Mouse (Mus musculus) MEL (cell line): ENCODE measurements around the gene Npm1. TPM values are rescaled to one million over a fixed set of nuclear protein-coding genes. Genes with fewer than 3 reads are reported as not detected.

ENCODE experiments used
- DNase-seq: peaks from one replicate; pipeline ENCODE4 v3.0.0; 2011; ENCODE audit warnings: low read depth, low spot score
- H3K27ac ChIP-seq: 2 replicates; pipeline ENCODE4 v1.5.1; 2012; ENCODE audit warnings: low read depth, mild to moderate bottlenecking, control low read depth, low read length, moderate library complexity; ENCODE audit not compliant: control insufficient read depth
- H3K27me3 ChIP-seq, 2 experiments: fragments of 150-350 bp in 1 of 2; sonication (generic) in 1 of 2; 2 replicates each; pipeline ENCODE4 v1.6.1; 2012; ENCODE audit warnings: low read length in 2 of 2, mild to moderate bottlenecking in 2 of 2, improper control_type of control experiment in 1 of 2, moderate library complexity in 1 of 2; ENCODE audit not compliant: insufficient read depth in 2 of 2, control insufficient read depth in 1 of 2
- H3K36me3 ChIP-seq, 2 experiments: 2 replicates each; pipeline ENCODE4 v1.6.1; 2012 to 2014; ENCODE audit warnings: low read length in 2 of 2, improper control_type of control experiment in 1 of 2, inconsistent platforms in 1 of 2, mild to moderate bottlenecking in 1 of 2; ENCODE audit not compliant: insufficient read depth in 2 of 2, control insufficient read depth in 1 of 2
- H3K4me1 ChIP-seq, 2 experiments: fragments of 150-350 bp in 1 of 2; sonication (generic) in 1 of 2; 2 replicates each; pipeline ENCODE4 v1.6.1; 2012; ENCODE audit warnings: low read length in 2 of 2, improper control_type of control experiment in 1 of 2, mild to moderate bottlenecking in 1 of 2; ENCODE audit not compliant: insufficient read depth in 2 of 2, control insufficient read depth in 1 of 2
- H3K4me3 ChIP-seq, 2 experiments: fragments of 150-350 bp in 1 of 2; sonication (generic) in 1 of 2; 2 replicates each; pipeline ENCODE4 v1.5.1; 2012; ENCODE audit warnings: low read depth in 2 of 2, low read length in 2 of 2, mild to moderate bottlenecking in 2 of 2, moderate library complexity in 2 of 2, control low read depth in 1 of 2, improper control_type of control experiment in 1 of 2; ENCODE audit not compliant: control insufficient read depth in 1 of 2, insufficient read depth in 1 of 2
- H3K79me2 ChIP-seq: 2 replicates; pipeline ENCODE4 v1.6.1; 2012; ENCODE audit warnings: mild to moderate bottlenecking, low read length, moderate library complexity; ENCODE audit not compliant: control insufficient read depth, poor library complexity, insufficient read depth
- H3K9ac ChIP-seq: 2 replicates; pipeline ENCODE4 v1.6.1; 2012; ENCODE audit warnings: low read depth, mild to moderate bottlenecking, control low read depth, low read length, moderate library complexity; ENCODE audit not compliant: control insufficient read depth, poor library complexity, severe bottlenecking
- H3K9me3 ChIP-seq: fragments of 150-350 bp; sonication (generic); replicated peaks from 2 replicates; pipeline ENCODE4 v1.6.1; 2012; ENCODE audit warnings: mild to moderate bottlenecking, low read length, improper control_type of control experiment, moderate library complexity; ENCODE audit not compliant: insufficient read depth
- CTCF ChIP-seq, 3 experiments: IDR thresholded peaks in 2 of 3; conservative IDR thresholded peaks in 1 of 3; 2 replicates each; pipeline ENCODE4 v1.5.1; 2011 to 2012; ENCODE audit warnings: low read length in 3 of 3, low read depth in 2 of 3, mild to moderate bottlenecking in 2 of 3, improper control_type of control experiment in 1 of 3, inconsistent platforms in 1 of 3, mixed read lengths in 1 of 3, moderate library complexity in 1 of 3; ENCODE audit not compliant: control insufficient read depth in 1 of 3, insufficient read depth in 1 of 3, poor library complexity in 1 of 3, severe bottlenecking in 1 of 3
- E2F4 ChIP-seq: IDR thresholded peaks from 2 replicates; pipeline ENCODE4 v1.6.1; 2011; ENCODE audit warnings: low read depth, low read length, improper control_type of control experiment, borderline replicate concordance
- ELF1 ChIP-seq: IDR thresholded peaks from 2 replicates; pipeline ENCODE4 v1.6.1; 2014; ENCODE audit warnings: low read depth, mild to moderate bottlenecking, inconsistent platforms, low read length, improper control_type of control experiment, moderate library complexity
- GABPA ChIP-seq: IDR thresholded peaks from 2 replicates; pipeline ENCODE4 v1.6.1; 2012; ENCODE audit warnings: low read depth, mild to moderate bottlenecking, inconsistent platforms, low read length, improper control_type of control experiment, moderate library complexity
- KAT2A ChIP-seq: conservative IDR thresholded peaks from 2 replicates; pipeline ENCODE4 v1.6.1; 2012; ENCODE audit warnings: low read depth, low read length, improper control_type of control experiment, inconsistent platforms
- MAFK ChIP-seq: IDR thresholded peaks from 2 replicates; pipeline ENCODE4 v1.6.1; 2011; ENCODE audit warnings: low read depth, mild to moderate bottlenecking, low read length, improper control_type of control experiment, borderline replicate concordance
- MAX ChIP-seq: IDR thresholded peaks from 2 replicates; pipeline ENCODE4 v1.6.1; 2011; ENCODE audit warnings: low read length, improper control_type of control experiment
- POLR2AphosphoS2 ChIP-seq: IDR thresholded peaks from 2 replicates; pipeline ENCODE4 v1.6.1; 2011; ENCODE audit warnings: low read length, improper control_type of control experiment
- POLR2AphosphoS5 ChIP-seq: IDR thresholded peaks from 2 replicates; pipeline ENCODE4 v1.6.1; 2012; ENCODE audit warnings: low read depth, borderline replicate concordance, mild to moderate bottlenecking, inconsistent platforms, low read length, moderate library complexity, mixed read lengths
- RAD21 ChIP-seq: IDR thresholded peaks from 2 replicates; pipeline ENCODE4 v1.6.1; 2011; ENCODE audit warnings: mild to moderate bottlenecking, low read depth, low read length, improper control_type of control experiment
- RCOR1 ChIP-seq: IDR thresholded peaks from 2 replicates; pipeline ENCODE4 v1.6.1; 2012; ENCODE audit warnings: low read depth, mild to moderate bottlenecking, inconsistent platforms, low read length, improper control_type of control experiment
- TBP ChIP-seq: IDR thresholded peaks from 2 replicates; pipeline ENCODE4 v1.8.0; 2011; ENCODE audit warnings: low read depth, low read length, improper control_type of control experiment
- TCF12 ChIP-seq: IDR thresholded peaks from 2 replicates; pipeline ENCODE4 v1.6.1; 2014; ENCODE audit warnings: low read depth, mild to moderate bottlenecking, inconsistent platforms, low read length, improper control_type of control experiment, moderate library complexity
- UBTF ChIP-seq: IDR thresholded peaks from 2 replicates; pipeline ENCODE4 v1.6.1; 2012; ENCODE audit warnings: low read depth, mild to moderate bottlenecking, inconsistent platforms, low read length, improper control_type of control experiment, moderate library complexity, borderline replicate concordance; ENCODE audit not compliant: insufficient read depth
- USF2 ChIP-seq, 2 experiments: IDR thresholded peaks; 2 replicates each; pipeline ENCODE4 v1.6.1; 2011 to 2012; ENCODE audit warnings: improper control_type of control experiment in 2 of 2, low read length in 2 of 2, borderline replicate concordance in 1 of 2, inconsistent platforms in 1 of 2, low read depth in 1 of 2, mild to moderate bottlenecking in 1 of 2; ENCODE audit not compliant: insufficient read depth in 1 of 2
- ZKSCAN1 ChIP-seq: IDR thresholded peaks from 2 replicates; pipeline ENCODE4 v1.6.1; 2012; ENCODE audit warnings: low read depth, mild to moderate bottlenecking, inconsistent platforms, low read length, improper control_type of control experiment, moderate library complexity
- polyA plus RNA-seq, 2 experiments: library from polyadenylated mRNA; stranded (reverse) in 1 of 2; unstranded in 1 of 2; fragments of >175 nt in 1 of 2; fragments of >200 nt in 1 of 2; gene quantifications; 2 replicates each; pipeline versions ENCODE4 v1.2.1 to v1.2.4; 2012; ENCODE audit warnings: low replicate concordance in 2 of 2, low read depth in 1 of 2; ENCODE audit not compliant: insufficient read length in 2 of 2, insufficient read depth in 1 of 2, missing spikeins in 1 of 2
- total RNA-seq: library from RNA; depleted of rRNA; stranded (reverse); fragments of 300-350 nt; gene quantifications from 2 replicates; pipeline ENCODE4 v1.2.3, GENCODE M21; 2012

Gene Npm1
- total and polyA plus RNA-seq, 3 experiments = 839 to 4,033 (median 3,244) TPM

DNA sequence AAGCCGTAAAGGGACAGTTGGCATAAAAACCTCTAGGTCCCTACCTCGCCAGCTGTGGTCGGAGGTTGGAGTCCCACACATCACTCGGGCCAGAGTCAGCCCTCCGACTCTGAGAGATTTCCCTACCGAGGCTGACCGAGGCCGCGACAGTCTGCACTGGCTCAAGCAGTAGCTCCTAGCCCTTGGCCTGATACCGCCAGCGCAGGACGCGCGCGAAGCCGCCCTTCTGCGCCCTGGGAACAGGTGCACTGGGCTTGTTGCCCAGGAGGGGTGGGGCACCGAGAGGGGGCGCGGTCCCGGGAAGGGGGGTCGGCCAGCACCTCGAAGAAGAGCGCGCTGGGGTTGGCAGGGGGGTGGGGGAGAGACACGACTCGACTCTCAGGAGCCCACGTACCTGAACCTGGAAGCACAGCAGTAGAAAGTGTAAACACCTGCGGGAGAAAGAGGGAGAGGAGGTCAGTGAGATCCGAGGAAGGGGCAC is 16.3 kb downstream of the Npm1 start:
- no peaks in the 10 kb centered on the region for H3K79me2 ChIP-seq
- peaks cover 0 to 2% of the 10 kb centered on the region in 2 experiments; a peak in 3 of 4 replicates for H3K36me3 ChIP-seq
- no peak overlapping the region for H3K27ac ChIP-seq
- H3K4me1 ChIP-seq = no peaks in the 10 kb centered on the region
- no peak for TF ChIP-seq UBTF
- TF ChIP-seq KAT2A = no peak
- TF ChIP-seq RCOR1 = no peak
- TF ChIP-seq ZKSCAN1 = no peak
- TF ChIP-seq GABPA = no peak
- TF ChIP-seq ELF1 = no peak
- TF ChIP-seq TBP = no peak
- no peak for TF ChIP-seq MAFK
- no peak overlapping the region for H3K4me3 ChIP-seq
- H3K9ac ChIP-seq = no peak overlapping the region
- no peaks in the 10 kb centered on the region for H3K9me3 ChIP-seq
- no peaks in the 10 kb centered on the region for H3K27me3 ChIP-seq
- DNase-seq = peak; percentile 28

DNA sequence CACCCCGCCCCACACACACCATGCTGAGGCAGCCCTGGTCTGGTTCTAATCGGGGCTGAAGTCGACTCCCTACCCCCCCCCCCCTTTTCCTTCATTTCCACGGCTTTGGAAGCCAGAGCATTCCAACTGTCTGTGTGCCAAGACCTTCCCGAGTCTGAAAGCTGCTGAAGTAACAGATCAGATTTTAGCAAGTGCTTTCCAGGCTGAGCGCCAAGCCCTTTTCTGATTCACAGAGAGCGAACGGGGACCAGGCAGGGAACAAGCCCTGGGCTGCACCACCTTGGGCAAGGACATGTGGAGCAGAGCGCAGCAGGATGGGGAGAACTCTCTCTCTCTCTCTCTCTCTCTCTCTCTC is 16.9 kb downstream of the Npm1 start:
- H3K9ac ChIP-seq = no peak overlapping the region
- H3K36me3 ChIP-seq = peaks cover 0 to 2% of the 10 kb centered on the region in 2 experiments; a peak in 1 of 4 replicates
- no peaks in the 10 kb centered on the region for H3K79me2 ChIP-seq
- no peak for TF ChIP-seq ZKSCAN1
- no peak for TF ChIP-seq GABPA
- no peak for TF ChIP-seq TCF12
- no peak for TF ChIP-seq POLR2AphosphoS2
- TF ChIP-seq RAD21 = no peak
- no peak for TF ChIP-seq POLR2AphosphoS5
- TF ChIP-seq MAX = no peak
- TF ChIP-seq E2F4 = no peak
- no peak for TF ChIP-seq CTCF (IDR thresholded peaks at IDR 0.05 in 2 of 3, conservative IDR thresholded peaks at IDR 0.05 in 1 of 3; ENCODE audit: control insufficient read depth in 1 of 3, insufficient read depth in 1 of 3, low read depth in 2 of 3, low read length in 3 of 3, poor library complexity in 1 of 3, severe bottlenecking in 1 of 3)
- no peak for TF ChIP-seq KAT2A
- TF ChIP-seq USF2 (IDR thresholded peaks at IDR 0.05; ENCODE audit: borderline replicate concordance in 1 of 2, insufficient read depth in 1 of 2, low read depth in 1 of 2, low read length in 2 of 2) = no peak
- H3K4me3 ChIP-seq = no peak overlapping the region
- no peaks in the 10 kb centered on the region for H3K27me3 ChIP-seq
- peak; percentile 32 for DNase-seq
- H3K4me1 ChIP-seq = no peaks in the 10 kb centered on the region
- no peak overlapping the region for H3K27ac ChIP-seq
- no peaks in the 10 kb centered on the region for H3K9me3 ChIP-seq
